Mouse (Mus musculus) limb, embryonic 13.5 days (tissue): ENCODE measurements at regions not wholly inside any gene's neighbourhood (a gene's known extent, or its start where the extent isn't known, plus 50 kb on each side); places are given as distances from the start of the nearest gene placed in this dataset.

Experiments
- ATAC-seq: fragments of 200-750 bp; cut with Nextera tagmentation; 2 replicates; pipeline ENCODE4 v1.8.0; 2017; ENCODE audit warnings: low read depth, moderate number of reproducible peaks, moderate TSS enrichment; ENCODE audit not compliant: low FRiP score
- H3K27ac ChIP-seq: fragments of 300-500 bp; sonication (generic); 2 replicates; pipeline ENCODE4 v1.5.1; 2015; ENCODE audit warnings: inconsistent platforms, mild to moderate bottlenecking, moderate library complexity
- H3K27me3 ChIP-seq: fragments of 300-500 bp; sonication (generic); 2 replicates; pipeline ENCODE4 v1.6.1; 2015; ENCODE audit warnings: mild to moderate bottlenecking, inconsistent platforms
- H3K36me3 ChIP-seq: fragments of 300-500 bp; sonication (generic); 2 replicates; pipeline ENCODE4 v1.6.1; 2015; ENCODE audit warnings: inconsistent platforms, mild to moderate bottlenecking, moderate library complexity
- H3K4me1 ChIP-seq: fragments of 300-500 bp; sonication (generic); 2 replicates; pipeline ENCODE4 v1.6.1; 2015; ENCODE audit warnings: inconsistent platforms
- H3K4me2 ChIP-seq: fragments of 300-500 bp; sonication (generic); replicated peaks from 2 replicates; pipeline ENCODE4 v1.6.1; 2015; ENCODE audit warnings: inconsistent platforms, mild to moderate bottlenecking, moderate library complexity
- H3K4me3 ChIP-seq: fragments of 300-500 bp; sonication (generic); 2 replicates; pipeline ENCODE4 v1.5.1; 2015; ENCODE audit warnings: moderate library complexity, mild to moderate bottlenecking, inconsistent platforms
- H3K9ac ChIP-seq: fragments of 300-500 bp; sonication (generic); 2 replicates; pipeline ENCODE4 v1.6.1; 2015; ENCODE audit warnings: mild to moderate bottlenecking, inconsistent platforms
- H3K9me3 ChIP-seq: fragments of 300-500 bp; sonication (generic); 2 replicates; pipeline ENCODE4 v1.6.1; 2016; ENCODE audit warnings: inconsistent platforms
- WGBS: fragments of 180-500 bp; shearing (Covaris S2); methylation state at CpG from one replicate; pipeline ENCODE4 v1.1.7; 2015; 5-methylcytosine and 5-hydroxymethylcytosine counted together

- H3K4me2 ChIP-seq = no peak overlapping the region
- 64% methylated on average over 14 of the region's 14 CpGs for WGBS
- no peak for ATAC-seq
- H3K4me3 ChIP-seq = no peak overlapping the region
- H3K27me3 ChIP-seq = no peaks in the 10 kb centered on the region
- H3K27ac ChIP-seq = no peak overlapping the region
- peaks cover 12% of the 10 kb centered on the region; the same call in 1 of the 2 replicates for H3K4me1 ChIP-seq
- no peak overlapping the region for H3K9ac ChIP-seq
- no peaks in the 10 kb centered on the region for H3K36me3 ChIP-seq
- no peaks in the 10 kb centered on the region for H3K9me3 ChIP-seq
Observed at GRCm38 (mm10) chr19:26977887-26978639, 92.4 kb downstream of the Gm815 start.

- Histone ChIP-seq H3K27me3 (no peaks in the 10 kb centered on the region), H3K36me3 (no peaks in the 10 kb centered on the region), H3K4me2 (no peak overlapping the region), H3K4me3 (no peak overlapping the region), H3K27ac (no peak overlapping the region), H3K9ac (no peak overlapping the region), H3K9me3 (no peaks in the 10 kb centered on the region), H3K4me1 (peaks cover 12% of the 10 kb centered on the region; the same call in 1 of the 2 replicates)
- ATAC-seq = no peak
- WGBS = 80% methylated on average over 3 of the region's 3 CpGs
Observed at GRCm38 (mm10) chr19:26978640-26979007, 92.9 kb downstream of the Gm815 start.

- no peak overlapping the region for H3K4me3 ChIP-seq
- H3K36me3 ChIP-seq = no peaks in the 10 kb centered on the region
- no peak overlapping the region for H3K27ac ChIP-seq
- no peak overlapping the region for H3K9ac ChIP-seq
- ATAC-seq = no peak
- no peak overlapping the region for H3K4me2 ChIP-seq
- H3K9me3 ChIP-seq = no peaks in the 10 kb centered on the region
- H3K4me1 ChIP-seq = peaks cover 12% of the 10 kb centered on the region; the same call in 1 of the 2 replicates
- no peaks in the 10 kb centered on the region for H3K27me3 ChIP-seq
- WGBS = 88% methylated on average over 2 of the region's 2 CpGs
Observed at GRCm38 (mm10) chr19:26979322-26979721, 93.6 kb downstream of the Gm815 start.

GRCm38 (mm10) chr19:26986672-26987071 lies 101.0 kb downstream of the Gm815 start:
- no peak overlapping the region for H3K9ac ChIP-seq
- 96% methylated on average over 1 of the region's 1 CpGs for WGBS
- no peak overlapping the region for H3K4me2 ChIP-seq
- H3K27me3 ChIP-seq = no peaks in the 10 kb centered on the region
- H3K4me3 ChIP-seq = no peak overlapping the region
- H3K4me1 ChIP-seq = no peaks in the 10 kb centered on the region
- H3K27ac ChIP-seq = no peak overlapping the region
- ATAC-seq = no peak
- H3K9me3 ChIP-seq = no peaks in the 10 kb centered on the region
- no peaks in the 10 kb centered on the region for H3K36me3 ChIP-seq

GRCm38 (mm10) chr19:26987197-26987596 lies 101.5 kb downstream of the Gm815 start:
- no peak for ATAC-seq
- Histone ChIP-seq H3K4me1 (no peaks in the 10 kb centered on the region), H3K27me3 (no peaks in the 10 kb centered on the region), H3K4me2 (no peak overlapping the region), H3K36me3 (no peaks in the 10 kb centered on the region), H3K9ac (no peak overlapping the region), H3K27ac (no peak overlapping the region), H3K4me3 (no peak overlapping the region), H3K9me3 (no peaks in the 10 kb centered on the region)
- WGBS = 60% methylated on average over 3 of the region's 3 CpGs

GRCm38 (mm10) chr19:26987909-26988456 lies 102.3 kb downstream of the Gm815 start:
- Histone ChIP-seq H3K9me3 (no peaks in the 10 kb centered on the region), H3K27ac (no peak overlapping the region), H3K36me3 (no peaks in the 10 kb centered on the region), H3K4me2 (no peak overlapping the region), H3K9ac (no peak overlapping the region), H3K27me3 (no peaks in the 10 kb centered on the region), H3K4me3 (no peak overlapping the region), H3K4me1 (no peaks in the 10 kb centered on the region)
- WGBS = 80% methylated on average over 6 of the region's 6 CpGs
- ATAC-seq = no peak

- H3K9me3 ChIP-seq = no peaks in the 10 kb centered on the region
- no peaks in the 10 kb centered on the region for H3K4me1 ChIP-seq
- 68% methylated on average over 4 of the region's 4 CpGs for WGBS
- ATAC-seq = no peak
- H3K36me3 ChIP-seq = no peaks in the 10 kb centered on the region
- H3K9ac ChIP-seq = no peak overlapping the region
- H3K4me3 ChIP-seq = no peak overlapping the region
- H3K4me2 ChIP-seq = no peak overlapping the region
- H3K27me3 ChIP-seq = no peaks in the 10 kb centered on the region
- H3K27ac ChIP-seq = no peak overlapping the region
Observed at GRCm38 (mm10) chr19:26994586-26995352, 109.1 kb downstream of the Gm815 start.

- no peaks in the 10 kb centered on the region for H3K9me3 ChIP-seq
- no peak for ATAC-seq
- H3K27me3 ChIP-seq = no peaks in the 10 kb centered on the region
- no peak overlapping the region for H3K4me3 ChIP-seq
- no peaks in the 10 kb centered on the region for H3K4me1 ChIP-seq
- WGBS = 88% methylated on average over 3 of the region's 3 CpGs
- H3K4me2 ChIP-seq = no peak overlapping the region
- no peak overlapping the region for H3K9ac ChIP-seq
- no peak overlapping the region for H3K27ac ChIP-seq
- no peaks in the 10 kb centered on the region for H3K36me3 ChIP-seq
Observed at GRCm38 (mm10) chr19:26999596-26999995, 113.9 kb downstream of the Gm815 start.

- no peak overlapping the region for H3K9ac ChIP-seq
- no peaks in the 10 kb centered on the region for H3K36me3 ChIP-seq
- H3K4me3 ChIP-seq = no peak overlapping the region
- H3K9me3 ChIP-seq = no peaks in the 10 kb centered on the region
- no peaks in the 10 kb centered on the region for H3K27me3 ChIP-seq
- H3K27ac ChIP-seq = no peak overlapping the region
- WGBS = 86% methylated on average over 3 of the region's 3 CpGs
- ATAC-seq = no peak
- no peak overlapping the region for H3K4me2 ChIP-seq
- no peaks in the 10 kb centered on the region for H3K4me1 ChIP-seq
Observed at GRCm38 (mm10) chr19:27021930-27022329, 136.2 kb downstream of the Gm815 start.

- 84% methylated on average over 5 of the region's 5 CpGs for WGBS
- H3K27ac ChIP-seq = no peak overlapping the region
- no peak overlapping the region for H3K4me2 ChIP-seq
- H3K9ac ChIP-seq = no peak overlapping the region
- no peak overlapping the region for H3K4me3 ChIP-seq
- H3K27me3 ChIP-seq = no peaks in the 10 kb centered on the region
- H3K9me3 ChIP-seq = no peaks in the 10 kb centered on the region
- no peaks in the 10 kb centered on the region for H3K4me1 ChIP-seq
- ATAC-seq = no peak
- H3K36me3 ChIP-seq = no peaks in the 10 kb centered on the region
Observed at GRCm38 (mm10) chr19:27022917-27023316, 137.2 kb downstream of the Gm815 start.

- Histone ChIP-seq H3K9me3 (no peaks in the 10 kb centered on the region), H3K36me3 (no peaks in the 10 kb centered on the region), H3K27ac (no peak overlapping the region), H3K4me1 (no peaks in the 10 kb centered on the region), H3K27me3 (no peaks in the 10 kb centered on the region), H3K9ac (no peak overlapping the region), H3K4me2 (no peak overlapping the region), H3K4me3 (no peak overlapping the region)
- no peak for ATAC-seq
- 75% methylated on average over 1 of the region's 1 CpGs for WGBS
Observed at GRCm38 (mm10) chr19:27028834-27029233, 143.2 kb downstream of the Gm815 start.

GRCm38 (mm10) chr19:27031030-27031700 lies 145.5 kb downstream of the Gm815 start:
- H3K4me1 ChIP-seq = no peaks in the 10 kb centered on the region
- WGBS = 50% methylated on average over 7 of the region's 7 CpGs
- H3K4me2 ChIP-seq = no peak overlapping the region
- no peak for ATAC-seq
- no peak overlapping the region for H3K4me3 ChIP-seq
- no peak overlapping the region for H3K9ac ChIP-seq
- H3K9me3 ChIP-seq = no peaks in the 10 kb centered on the region
- H3K27ac ChIP-seq = no peak overlapping the region
- no peaks in the 10 kb centered on the region for H3K27me3 ChIP-seq
- no peaks in the 10 kb centered on the region for H3K36me3 ChIP-seq
